Mouse (Mus musculus) ES-E14 (cell line): ENCODE data around the gene Map3k7. TPM values are rescaled to one million over a fixed set of nuclear protein-coding genes. Genes with fewer than 3 reads are reported as not detected.

Source experiments
- DNase-seq: peaks from one replicate; pipeline ENCODE4 v3.0.0-alpha.2; 2013; ENCODE audit warnings: low read depth, low spot score
- H3K27ac ChIP-seq: 2 replicates; pipeline ENCODE4 v1.5.1; 2012; ENCODE audit warnings: low read depth, mild to moderate bottlenecking, low read length, moderate library complexity, mixed read lengths; ENCODE audit not compliant: poor library complexity, insufficient read depth, severe bottlenecking
- H3K36me3 ChIP-seq: 2 replicates; pipeline ENCODE4 v1.6.1; 2012; ENCODE audit warnings: mild to moderate bottlenecking, low read length, moderate library complexity, mixed read lengths; ENCODE audit not compliant: control insufficient read depth, poor library complexity, insufficient read depth, severe bottlenecking
- H3K4me1 ChIP-seq, 2 experiments: fragments of 150-350 bp in 1 of 2; sonication (generic) in 1 of 2; 2 replicates each; pipeline ENCODE4 v1.6.1; 2012; ENCODE audit warnings: low read length in 2 of 2, mild to moderate bottlenecking in 1 of 2, mixed read lengths in 1 of 2; ENCODE audit not compliant: control insufficient read depth in 2 of 2, insufficient read depth in 2 of 2, poor library complexity in 1 of 2
- H3K4me3 ChIP-seq, 2 experiments: fragments of 150-350 bp in 1 of 2; sonication (generic) in 1 of 2; 2 replicates each; pipeline ENCODE4 v1.5.1; 2012; ENCODE audit warnings: low read length in 2 of 2, low read depth in 1 of 2, mild to moderate bottlenecking in 1 of 2, mixed read lengths in 1 of 2; ENCODE audit not compliant: insufficient read depth in 1 of 2, poor library complexity in 1 of 2, severe bottlenecking in 1 of 2
- H3K9ac ChIP-seq: 2 replicates; pipeline ENCODE4 v1.6.1; 2012; ENCODE audit warnings: low read depth, mild to moderate bottlenecking, low read length, mixed read lengths; ENCODE audit not compliant: poor library complexity, insufficient read depth, severe bottlenecking
- H3K9me3 ChIP-seq: fragments of 150-350 bp; sonication (generic); 2 replicates; pipeline ENCODE4 v1.6.1; 2012; ENCODE audit warnings: low read depth, mild to moderate bottlenecking, low read length; ENCODE audit not compliant: control insufficient read depth, insufficient read depth
- CHD2 ChIP-seq: IDR thresholded peaks from 2 replicates; pipeline ENCODE4 v1.6.1; 2014; ENCODE audit warnings: mild to moderate bottlenecking, low read depth, low read length, inconsistent platforms
- HCFC1 ChIP-seq: IDR thresholded peaks from 2 replicates; pipeline ENCODE4 v1.6.1; 2012; ENCODE audit warnings: low read length, inconsistent platforms, borderline replicate concordance; ENCODE audit not compliant: insufficient read depth
- MAFK ChIP-seq: IDR thresholded peaks from 2 replicates; pipeline ENCODE4 v1.6.1; 2014; ENCODE audit warnings: mild to moderate bottlenecking, low read depth, low read length, inconsistent platforms; ENCODE audit not compliant: insufficient read depth
- ZC3H11A ChIP-seq: IDR thresholded peaks from 2 replicates; pipeline ENCODE4 v1.6.1; 2012; ENCODE audit warnings: low read depth, mild to moderate bottlenecking, inconsistent platforms, low read length, borderline replicate concordance
- ZNF384 ChIP-seq: IDR thresholded peaks from 2 replicates; pipeline ENCODE4 v1.6.1; 2012; ENCODE audit warnings: low read depth, low read length, inconsistent platforms
- in situ Hi-C, 2 experiments: fragments of 600-800 bp; cut with MboI; formaldehyde crosslinking; loops; one replicate each; pipeline ENCODE4 v1.15.1; 2025; ENCODE audit warnings: low sequenced_read_pairs in 2 of 2, inconsistent platforms in 1 of 2; ENCODE audit not compliant: unreplicated experiment in 2 of 2
- total RNA-seq: library from RNA; depleted of rRNA; stranded (reverse); fragments of 300-350 nt; gene quantifications from 2 replicates; pipeline ENCODE4 v1.2.3, GENCODE M21; 2012

The Map3k7 gene
- total RNA-seq, 1 experiment: 43.9 TPM

- Histone ChIP-seq H3K4me3 (no peak overlapping the region), H3K36me3 (peaks cover 2% of the 10 kb centered on the region), H3K4me1 (peaks cover 5 to 7% of the 10 kb centered on the region in 2 experiments), H3K9me3 (no peaks in the 10 kb centered on the region), H3K9ac (no peak overlapping the region), H3K27ac (no peak overlapping the region)
- TF ChIP-seq CHD2 (no peak), HCFC1 (no peak), ZC3H11A (no peak), ZNF384 (no peak), MAFK (no peak)
- in situ Hi-C loops: no loop called here
- no peak for DNase-seq
Measured at GRCm38 (mm10) chr4:32027094-32027493, 63.2 kb downstream of the Map3k7 start.

- DNase-seq: no peak
- Histone ChIP-seq H3K27ac (no peak overlapping the region), H3K4me1 (no peaks in the 10 kb centered on the region), H3K4me3 (no peak overlapping the region), H3K36me3 (no peaks in the 10 kb centered on the region), H3K9me3 (no peaks in the 10 kb centered on the region), H3K9ac (no peak overlapping the region)
- no peak for TF ChIP-seq HCFC1
- no peak for TF ChIP-seq CHD2
- TF ChIP-seq ZNF384: no peak
- TF ChIP-seq MAFK: no peak
- no peak for TF ChIP-seq ZC3H11A
- in situ Hi-C loops: no loop called here
Measured at GRCm38 (mm10) chr4:32037267-32037666, 73.4 kb downstream of the Map3k7 start.

GRCm38 (mm10) chr4:32041741-32042452, 78.0 kb downstream of the Map3k7 start:
- Histone ChIP-seq H3K4me3 (no peak overlapping the region), H3K9ac (no peak overlapping the region), H3K36me3 (no peaks in the 10 kb centered on the region), H3K27ac (no peak overlapping the region), H3K9me3 (no peaks in the 10 kb centered on the region), H3K4me1 (no peaks in the 10 kb centered on the region)
- no peak for DNase-seq
- no peak for TF ChIP-seq ZNF384
- TF ChIP-seq MAFK: no peak
- in situ Hi-C loops: no loop called here

GRCm38 (mm10) chr4:32045234-32045633, 81.3 kb downstream of the Map3k7 start:
- no peak overlapping the region for H3K27ac ChIP-seq

More at GRCm38 (mm10) chr4:32045234-32045633, 81.3 kb downstream of the Map3k7 start:
- no peaks in the 10 kb centered on the region for H3K4me1 ChIP-seq
- TF ChIP-seq MAFK: no peak
- TF ChIP-seq ZNF384: no peak
- TF ChIP-seq CHD2: no peak
- TF ChIP-seq HCFC1: no peak
- TF ChIP-seq ZC3H11A: no peak
- H3K9ac ChIP-seq: no peak overlapping the region
- in situ Hi-C loops: no loop called here
- DNase-seq: no peak
- no peaks in the 10 kb centered on the region for H3K36me3 ChIP-seq
- no peaks in the 10 kb centered on the region for H3K9me3 ChIP-seq
- no peak overlapping the region for H3K4me3 ChIP-seq
